Mouse (Mus musculus): ENCODE data around the gene 4833420G17Rik. TPM values are rescaled to one million over a fixed set of nuclear protein-coding genes. Genes with fewer than 3 reads are reported as not detected.

Gene 4833420G17Rik
- polyA plus RNA-seq (2012; rRNA removed), result 78.6 and 80.9 TPM in 2 replicates

GRCm38 (mm10) chr13:119462596-119463560 is at the start of gene 4833420G17Rik:
Gene 4833420G17Rik, plus strand, starts transcription at chr13:119462768.
- TF ChIP-seq POLR2A (IDR thresholded peaks at IDR 0.05; ENCODE audit: borderline replicate concordance, insufficient read depth, low read length) (peak; percentile 91), CTCF (IDR thresholded peaks at IDR 0.05; ENCODE audit: borderline replicate concordance, insufficient read depth, low read depth, low read length) (no peak)
- H3K4me1 ChIP-seq (ENCODE audit: control insufficient read depth, insufficient read depth, low read length), result peaks cover 3% of the 10 kb centered on the region
- DNase-seq, result peak; percentile 85 to 91
- H3K4me3 ChIP-seq (replicated peaks; ENCODE audit: insufficient read depth, low read depth, low read length), result peak within 1 kb of the TSS; percentile 94
- H3K27ac ChIP-seq (ENCODE audit: insufficient read depth, low read length), result peak within 1 kb of the TSS; percentile 13; the same call in 1 of the 2 replicates
- H3K27me3 ChIP-seq (ENCODE audit: control insufficient read depth, insufficient read depth, low read length), result no peaks in the 10 kb centered on the region
- WGBS, result 3% methylated on average over 57 of the region's 57 CpGs

DNA sequence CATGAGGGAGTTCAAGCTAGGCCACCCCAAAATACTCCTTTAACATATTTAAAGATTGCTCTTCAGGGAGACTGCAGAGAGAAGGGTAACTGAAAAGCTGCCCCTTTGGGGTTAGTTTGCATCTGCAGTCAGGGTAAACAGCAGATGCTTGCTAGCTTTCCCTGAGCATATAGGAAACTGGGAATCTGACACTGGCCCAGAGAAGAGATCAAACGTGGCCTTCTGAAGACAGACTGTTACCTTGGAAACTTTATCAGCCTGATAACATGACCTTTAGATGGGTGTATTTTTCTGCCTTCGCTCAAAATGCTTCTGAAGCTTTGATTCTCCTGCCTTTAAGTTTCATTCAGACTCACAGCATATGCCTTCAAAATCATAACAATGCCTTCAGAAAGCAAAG is 49.5 kb upstream of the 4833420G17Rik start:
- Histone ChIP-seq H3K27me3 (ENCODE audit: control insufficient read depth, insufficient read depth, low read length) (no peaks in the 10 kb centered on the region), H3K27ac (ENCODE audit: insufficient read depth, low read length) (no peak overlapping the region), H3K4me3 (replicated peaks; ENCODE audit: insufficient read depth, low read depth, low read length) (no peak overlapping the region), H3K4me1 (ENCODE audit: control insufficient read depth, insufficient read depth, low read length) (no peaks in the 10 kb centered on the region)
- no peak for DNase-seq
- no peak for TF ChIP-seq CTCF (IDR thresholded peaks at IDR 0.05; ENCODE audit: borderline replicate concordance, insufficient read depth, low read depth, low read length)
- no peak for TF ChIP-seq POLR2A (IDR thresholded peaks at IDR 0.05; ENCODE audit: borderline replicate concordance, insufficient read depth, low read length)
- 53% methylated on average over 2 of the region's 2 CpGs for WGBS

- H3K27me3 ChIP-seq (ENCODE audit: control insufficient read depth, insufficient read depth, low read length), result no peaks in the 10 kb centered on the region
- H3K27ac ChIP-seq (ENCODE audit: insufficient read depth, low read length), result no peak overlapping the region
- no peak for DNase-seq
- H3K4me3 ChIP-seq (replicated peaks; ENCODE audit: insufficient read depth, low read depth, low read length), result no peak overlapping the region
- WGBS, result 80% methylated on average over 3 of the region's 3 CpGs
- H3K4me1 ChIP-seq (ENCODE audit: control insufficient read depth, insufficient read depth, low read length), result no peaks in the 10 kb centered on the region
- TF ChIP-seq CTCF (IDR thresholded peaks at IDR 0.05; ENCODE audit: borderline replicate concordance, insufficient read depth, low read depth, low read length), result no peak
- no peak for TF ChIP-seq POLR2A (IDR thresholded peaks at IDR 0.05; ENCODE audit: borderline replicate concordance, insufficient read depth, low read length)
Measured at GRCm38 (mm10) chr13:119418479-119418878, 44.1 kb upstream of the 4833420G17Rik start.

DNA sequence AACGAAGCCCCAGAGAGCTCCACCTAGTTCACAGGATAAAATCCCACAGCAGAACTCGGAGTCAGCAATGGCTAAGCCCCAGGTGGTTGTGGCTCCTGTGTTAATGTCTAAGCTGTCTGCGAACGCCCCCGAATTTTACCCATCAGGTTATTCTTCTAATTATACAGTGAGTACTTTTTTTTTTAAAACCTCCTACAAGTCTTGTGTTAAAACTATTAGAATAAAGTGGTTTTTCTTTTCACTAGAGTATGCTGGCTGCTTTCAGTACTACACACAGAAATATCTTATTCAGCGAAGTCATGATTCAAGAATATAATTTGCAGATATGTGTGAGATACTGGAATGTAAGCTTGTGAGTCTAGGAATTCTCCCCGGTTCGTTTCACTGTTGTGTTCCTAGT is 32.4 kb upstream of the 4833420G17Rik start:
- Histone ChIP-seq H3K4me1 (ENCODE audit: control insufficient read depth, insufficient read depth, low read length) (peaks cover 10% of the 10 kb centered on the region; the same call in 1 of the 2 replicates), H3K27ac (ENCODE audit: insufficient read depth, low read length) (no peak overlapping the region), H3K27me3 (ENCODE audit: control insufficient read depth, insufficient read depth, low read length) (no peaks in the 10 kb centered on the region), H3K4me3 (replicated peaks; ENCODE audit: insufficient read depth, low read depth, low read length) (peak overlapping the region; percentile 30)
- no peak for TF ChIP-seq CTCF (IDR thresholded peaks at IDR 0.05; ENCODE audit: borderline replicate concordance, insufficient read depth, low read depth, low read length)
- TF ChIP-seq POLR2A (IDR thresholded peaks at IDR 0.05; ENCODE audit: borderline replicate concordance, insufficient read depth, low read length), result no peak
- WGBS, result 10% methylated on average over 8 of the region's 8 CpGs
- DNase-seq, result peak in 1 of 2 experiments; percentile 11

DNA sequence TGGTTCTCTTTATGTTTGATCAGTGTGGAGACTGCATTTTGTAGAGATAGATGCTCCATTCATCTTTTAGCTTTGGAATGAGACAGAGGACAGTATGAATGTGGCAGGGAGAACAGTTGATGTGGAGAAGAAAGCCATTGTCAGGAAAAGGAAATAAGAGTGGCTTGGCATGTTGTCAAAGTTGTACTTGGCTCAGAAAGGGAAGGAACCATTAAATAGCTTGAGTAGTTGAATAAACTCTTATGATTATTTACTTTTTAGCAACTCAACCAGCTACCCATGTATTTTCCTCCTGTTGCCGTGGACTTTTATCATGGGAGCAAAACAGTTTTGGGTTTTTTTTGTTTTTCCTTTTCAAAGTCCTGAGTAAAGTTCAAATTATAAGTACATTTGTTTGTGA is 30.5 kb upstream of the 4833420G17Rik start:
- Histone ChIP-seq H3K4me3 (replicated peaks; ENCODE audit: insufficient read depth, low read depth, low read length) (no peak overlapping the region), H3K27ac (ENCODE audit: insufficient read depth, low read length) (no peak overlapping the region), H3K4me1 (ENCODE audit: control insufficient read depth, insufficient read depth, low read length) (peaks cover 10% of the 10 kb centered on the region; the same call in 1 of the 2 replicates), H3K27me3 (ENCODE audit: control insufficient read depth, insufficient read depth, low read length) (no peaks in the 10 kb centered on the region)
- DNase-seq, result no peak
- WGBS, result 82% methylated on average over 1 of the region's 1 CpGs
- TF ChIP-seq POLR2A (IDR thresholded peaks at IDR 0.05; ENCODE audit: borderline replicate concordance, insufficient read depth, low read length) (no peak), CTCF (IDR thresholded peaks at IDR 0.05; ENCODE audit: borderline replicate concordance, insufficient read depth, low read depth, low read length) (no peak)

DNA sequence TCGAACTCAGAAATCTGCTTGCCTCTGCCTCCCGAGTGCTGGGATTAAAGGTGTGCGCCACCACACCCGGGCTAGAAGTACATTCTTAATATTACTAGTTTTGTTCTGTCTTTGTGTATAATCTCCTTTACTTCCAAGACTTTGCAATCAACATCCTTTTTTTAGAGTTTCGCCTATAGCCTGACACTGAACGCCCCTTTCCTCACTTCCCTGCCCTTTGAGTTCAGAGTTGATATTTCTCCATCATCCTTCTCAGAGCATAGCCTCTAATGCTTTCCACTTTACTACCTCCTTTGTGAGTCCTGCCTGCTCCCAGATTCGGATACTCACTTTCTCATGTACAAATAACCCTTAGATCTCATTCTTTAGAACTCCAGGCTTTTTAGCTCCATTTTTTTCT is 28.2 kb upstream of the 4833420G17Rik start:
- peaks cover 10% of the 10 kb centered on the region; the same call in 1 of the 2 replicates for H3K4me1 ChIP-seq (ENCODE audit: control insufficient read depth, insufficient read depth, low read length)
- DNase-seq, result no peak
- TF ChIP-seq POLR2A (IDR thresholded peaks at IDR 0.05; ENCODE audit: borderline replicate concordance, insufficient read depth, low read length) (no peak), CTCF (IDR thresholded peaks at IDR 0.05; ENCODE audit: borderline replicate concordance, insufficient read depth, low read depth, low read length) (no peak)
- no peak overlapping the region for H3K4me3 ChIP-seq (replicated peaks; ENCODE audit: insufficient read depth, low read depth, low read length)
- WGBS, result 91% methylated on average over 7 of the region's 7 CpGs
- H3K27me3 ChIP-seq (ENCODE audit: control insufficient read depth, insufficient read depth, low read length), result no peaks in the 10 kb centered on the region
- H3K27ac ChIP-seq (ENCODE audit: insufficient read depth, low read length), result no peak overlapping the region

GRCm38 (mm10) chr13:119442244-119442643 is 20.3 kb upstream of the 4833420G17Rik start:
- H3K4me3 ChIP-seq (replicated peaks; ENCODE audit: insufficient read depth, low read depth, low read length), result no peak overlapping the region
- H3K27ac ChIP-seq (ENCODE audit: insufficient read depth, low read length), result no peak overlapping the region
- no peak for DNase-seq
- 94% methylated on average over 1 of the region's 1 CpGs for WGBS
- no peaks in the 10 kb centered on the region for H3K4me1 ChIP-seq (ENCODE audit: control insufficient read depth, insufficient read depth, low read length)
- no peaks in the 10 kb centered on the region for H3K27me3 ChIP-seq (ENCODE audit: control insufficient read depth, insufficient read depth, low read length)
- TF ChIP-seq CTCF (IDR thresholded peaks at IDR 0.05; ENCODE audit: borderline replicate concordance, insufficient read depth, low read depth, low read length) (no peak), POLR2A (IDR thresholded peaks at IDR 0.05; ENCODE audit: borderline replicate concordance, insufficient read depth, low read length) (no peak)

- no peak for TF ChIP-seq POLR2A (IDR thresholded peaks at IDR 0.05; ENCODE audit: borderline replicate concordance, insufficient read depth, low read length)
- TF ChIP-seq CTCF (IDR thresholded peaks at IDR 0.05; ENCODE audit: borderline replicate concordance, insufficient read depth, low read depth, low read length), result no peak
Measured at GRCm38 (mm10) chr13:119453563-119453962, 9.0 kb upstream of the 4833420G17Rik start.

More at GRCm38 (mm10) chr13:119453563-119453962, 9.0 kb upstream of the 4833420G17Rik start:
- Histone ChIP-seq H3K4me1 (ENCODE audit: control insufficient read depth, insufficient read depth, low read length) (no peaks in the 10 kb centered on the region), H3K27ac (ENCODE audit: insufficient read depth, low read length) (no peak overlapping the region), H3K27me3 (ENCODE audit: control insufficient read depth, insufficient read depth, low read length) (no peaks in the 10 kb centered on the region), H3K4me3 (replicated peaks; ENCODE audit: insufficient read depth, low read depth, low read length) (no peak overlapping the region)
- DNase-seq, result no peak
- WGBS, result 95% methylated on average over 4 of the region's 4 CpGs
